Mouse (Mus musculus) adrenal gland, postnatal 36 days (tissue): Measurements from ENCODE around the gene Arsj. TPM values are rescaled to one million over a fixed set of nuclear protein-coding genes. Genes with fewer than 3 reads are reported as not detected.

Experiments used
- DNase-seq, 2 experiments: peaks; one replicate each; pipeline ENCODE4 v3.0.0; 2021; ENCODE audit warnings: mixed read lengths in 1 of 2
- long read RNA-seq, 2 experiments: library from polyadenylated mRNA; stranded (forward); transcript quantifications; one replicate each; pipeline ENCODE4 v2.0.0; 2021; ENCODE audit warnings: borderline sequencing depth in 2 of 2
- total RNA-seq, 2 experiments: library from RNA; stranded (reverse); gene quantifications; 2 replicates each; pipeline ENCODE4 v1.2.3; 2021

Arsj gene
- total RNA-seq = under 1 TPM; 0.10 to 0.33 TPM
- long read RNA-seq, experiment 1 = 0 reads
- long read RNA-seq, experiment 2 = 0 reads

- DNase-seq = peak; percentile 63
Measured at GRCm38 (mm10) chr3:126363568-126364505, at the start of gene Arsj. Gene Arsj, plus strand, starts transcription at chr3:126363684.

DNA sequence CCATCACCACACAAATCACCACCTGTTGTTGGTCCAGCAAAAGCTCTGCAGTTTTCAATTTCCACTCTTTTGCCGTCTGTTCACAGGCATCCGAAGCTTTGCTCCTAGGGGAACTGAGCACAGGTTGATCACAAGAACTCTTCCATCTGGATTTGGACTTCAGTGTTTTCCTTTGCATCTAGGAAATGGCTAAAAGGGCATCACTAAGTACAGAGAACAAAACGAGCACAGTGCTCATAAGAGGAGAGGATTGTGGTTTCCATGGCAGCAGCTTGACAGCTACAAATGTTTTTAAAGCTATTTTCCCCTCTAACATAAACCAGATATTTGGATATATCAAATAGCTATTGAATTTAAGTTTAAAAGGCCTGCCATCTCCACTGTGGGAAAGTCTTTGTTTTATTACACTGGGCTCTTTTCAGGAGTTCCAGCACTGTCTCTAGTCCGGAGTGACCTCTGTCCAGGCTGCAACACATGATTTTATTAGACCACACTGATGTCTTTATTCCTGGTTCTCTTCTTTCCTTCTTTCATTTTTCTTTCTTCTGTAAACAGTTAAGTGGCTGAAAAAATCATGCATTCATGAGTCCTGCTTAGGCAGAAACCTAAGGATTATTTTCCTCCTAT, 38.5 kb upstream of the Arsj start:
- no peak for DNase-seq

- peak in 1 of 2 experiments; percentile 7 for DNase-seq
Measured at GRCm38 (mm10) chr3:126325891-126326627, 37.4 kb upstream of the Arsj start.

GRCm38 (mm10) chr3:126326628-126327325, 36.7 kb upstream of the Arsj start:
- DNase-seq = no peak

- DNase-seq = no peak
Measured at GRCm38 (mm10) chr3:126335329-126335728, 28.2 kb upstream of the Arsj start.

DNA sequence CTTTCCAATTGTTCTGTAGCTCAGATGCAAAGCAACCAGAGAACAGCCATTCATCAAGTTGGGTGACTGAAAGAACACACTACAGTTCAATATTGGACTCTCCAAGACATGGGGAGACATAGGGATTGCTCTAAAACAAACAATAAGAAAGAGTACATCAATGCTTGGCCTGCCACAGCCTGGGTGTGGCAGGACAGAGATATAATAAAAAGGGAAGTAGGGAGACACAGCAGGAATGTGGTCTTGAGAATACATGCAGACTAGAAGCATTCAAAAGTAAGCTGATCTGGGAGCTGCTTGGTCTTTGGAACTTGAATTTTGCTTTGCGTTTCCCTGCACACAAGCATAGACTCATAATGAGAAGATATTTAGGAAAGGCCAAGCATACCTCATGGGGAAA, 18.7 kb upstream of the Arsj start:
- no peak for DNase-seq

GRCm38 (mm10) chr3:126359760-126360159, 3.7 kb upstream of the Arsj start:
- no peak for DNase-seq

GRCm38 (mm10) chr3:126362392-126362791, 1.1 kb upstream of the Arsj start:
- no peak for DNase-seq

DNA sequence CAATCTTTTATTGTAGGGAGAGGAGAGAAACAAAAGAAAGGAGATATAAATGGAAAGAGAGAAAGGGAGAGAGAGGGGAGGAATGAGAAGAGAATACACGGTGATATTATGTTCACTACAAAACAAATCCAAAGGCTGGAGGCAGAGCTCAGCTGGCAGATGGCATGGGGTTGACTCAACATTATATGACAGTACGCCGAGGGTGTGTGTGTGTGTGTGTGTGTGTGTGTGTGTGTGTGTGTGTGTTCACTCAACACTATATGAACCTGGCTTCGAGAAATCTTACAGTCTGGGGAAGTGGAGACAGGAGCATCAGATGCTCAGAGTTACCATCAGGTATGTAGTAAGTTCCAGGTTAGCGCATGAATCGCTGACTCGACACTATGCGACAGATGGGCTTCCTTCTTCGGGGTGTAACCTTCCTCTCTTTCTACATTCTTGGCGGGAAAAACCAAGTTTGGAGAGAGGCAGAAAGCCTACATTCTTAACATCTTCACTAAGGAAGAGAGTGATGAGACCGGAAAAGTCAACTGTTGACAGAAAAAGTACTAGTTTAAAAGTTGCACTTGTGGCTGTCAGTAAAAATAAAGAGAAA, 456 bp upstream of the Arsj start:
- DNase-seq = no peak

DNA sequence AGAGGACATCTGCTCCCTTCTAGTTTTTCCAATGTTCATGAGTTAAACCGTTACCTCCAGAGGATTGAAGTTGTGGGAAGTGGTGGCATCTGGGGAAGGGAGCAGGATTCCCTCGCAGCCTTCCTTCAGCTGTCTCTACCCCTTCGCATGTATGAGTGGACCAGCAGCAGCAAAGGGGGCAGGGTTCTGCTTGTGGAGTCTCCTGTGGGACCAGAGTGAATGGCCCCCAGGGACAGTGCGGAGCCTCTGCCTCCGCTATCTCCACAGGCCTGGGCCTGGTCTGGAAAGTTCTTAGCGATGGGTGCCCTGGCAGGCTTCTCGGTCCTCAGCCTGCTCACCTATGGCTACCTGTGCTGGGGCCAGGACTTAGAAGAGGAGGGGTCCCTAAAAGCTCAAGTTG, 1.1 kb downstream of the Arsj start:
- DNase-seq = no peak

- no peak for DNase-seq
Measured at GRCm38 (mm10) chr3:126370571-126370970, 7.1 kb downstream of the Arsj start.

- no peak for DNase-seq
Measured at GRCm38 (mm10) chr3:126372815-126373545, 9.5 kb downstream of the Arsj start.

DNA sequence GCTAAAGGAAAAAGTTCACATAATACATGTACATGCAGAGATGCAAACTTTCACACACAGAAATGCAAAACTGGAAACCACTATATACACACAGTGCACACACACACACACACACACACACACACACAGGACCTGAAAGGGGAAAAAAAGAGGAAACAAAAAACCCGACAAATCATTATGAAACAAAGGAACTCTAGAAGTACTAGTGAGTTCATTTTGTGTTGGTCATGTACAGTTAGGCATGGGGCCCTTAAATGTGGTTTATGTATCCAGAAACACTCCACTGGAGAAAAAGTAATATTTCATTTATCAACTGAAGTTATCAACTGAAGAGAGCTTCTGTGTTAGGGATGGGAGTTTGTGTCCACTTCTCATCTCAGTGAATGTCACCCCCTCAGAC, 10.2 kb downstream of the Arsj start:
- DNase-seq = no peak

- DNase-seq = no peak
Measured at GRCm38 (mm10) chr3:126379252-126379651, 15.8 kb downstream of the Arsj start.

GRCm38 (mm10) chr3:126379702-126380101, 16.2 kb downstream of the Arsj start:
- no peak for DNase-seq

DNA sequence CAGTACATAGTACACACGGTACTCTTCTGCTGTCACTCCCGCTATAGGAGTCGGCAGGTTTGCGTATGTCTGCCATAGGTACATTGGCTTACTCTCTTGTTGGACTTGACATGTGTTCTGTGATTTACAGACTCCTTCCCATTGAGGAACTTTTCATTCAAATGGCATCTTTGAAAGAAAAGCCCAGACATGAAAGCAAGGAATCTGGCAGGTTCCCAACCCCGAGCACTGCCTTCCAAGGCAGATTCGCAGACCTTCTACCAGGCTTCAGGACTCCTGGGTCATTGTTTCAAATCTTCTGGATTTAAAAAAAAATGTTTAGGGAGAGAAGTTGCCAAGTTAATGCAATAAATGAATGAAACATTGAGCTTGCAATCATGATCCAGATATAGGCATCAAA, 19.8 kb downstream of the Arsj start:
- DNase-seq = peak in 1 of 2 experiments; percentile 20

DNA sequence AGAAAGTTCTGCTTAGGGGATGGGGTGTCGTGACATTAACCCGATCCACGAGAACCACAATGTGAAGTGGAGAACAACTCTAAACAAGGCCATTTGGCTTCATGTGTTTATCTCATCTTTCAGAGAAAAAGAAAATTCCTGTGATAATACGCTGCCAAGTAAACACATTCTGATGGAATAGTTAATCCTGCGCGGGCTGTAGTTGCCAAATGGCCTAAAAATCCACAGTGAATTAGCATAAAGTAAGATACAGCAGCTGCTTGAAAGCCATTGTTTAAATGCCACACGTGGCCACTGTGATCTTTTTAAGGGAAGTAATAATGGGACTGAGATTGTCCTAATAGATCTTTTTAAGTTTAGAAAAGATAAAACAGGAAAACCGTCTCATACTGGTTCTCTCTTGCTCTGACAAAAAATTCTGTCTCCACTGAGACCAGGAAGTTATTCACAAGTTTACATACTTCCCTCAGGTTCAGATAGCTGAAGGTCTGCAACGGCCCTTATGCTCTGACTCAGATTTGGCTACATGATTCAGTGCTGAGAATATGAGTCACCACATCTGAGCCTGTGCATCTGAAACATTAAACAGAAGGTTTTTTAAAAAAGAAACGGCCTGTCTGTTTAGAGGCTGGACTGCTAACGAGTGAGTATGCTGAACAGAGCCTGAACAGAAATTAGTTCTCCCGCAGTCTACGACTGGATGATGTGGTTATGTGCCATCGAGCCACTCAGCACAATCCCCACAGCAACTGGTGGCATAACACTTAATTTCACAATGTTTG, 21.4 kb downstream of the Arsj start:
- peak; percentile 21 to 22 for DNase-seq

DNA sequence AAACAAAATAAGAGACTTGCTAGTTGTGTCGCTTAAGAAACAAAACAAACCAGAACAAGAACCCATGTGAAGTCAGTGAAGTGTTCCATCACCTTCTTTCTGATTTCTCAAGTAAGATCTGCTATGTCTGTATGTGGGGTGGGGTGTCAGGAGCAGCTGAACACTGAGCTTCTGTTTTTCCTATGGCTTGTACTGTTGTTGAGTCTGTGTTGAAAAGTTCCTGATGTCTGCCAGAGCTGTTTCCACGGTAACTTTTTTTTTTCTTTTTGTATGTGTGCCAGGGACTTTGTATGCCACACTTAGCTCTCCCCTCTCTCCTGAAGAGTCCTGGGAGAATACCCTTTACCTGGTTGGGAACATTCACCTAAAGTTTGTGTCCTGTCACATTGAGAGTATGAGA, 34.0 kb downstream of the Arsj start:
- DNase-seq = no peak

DNA sequence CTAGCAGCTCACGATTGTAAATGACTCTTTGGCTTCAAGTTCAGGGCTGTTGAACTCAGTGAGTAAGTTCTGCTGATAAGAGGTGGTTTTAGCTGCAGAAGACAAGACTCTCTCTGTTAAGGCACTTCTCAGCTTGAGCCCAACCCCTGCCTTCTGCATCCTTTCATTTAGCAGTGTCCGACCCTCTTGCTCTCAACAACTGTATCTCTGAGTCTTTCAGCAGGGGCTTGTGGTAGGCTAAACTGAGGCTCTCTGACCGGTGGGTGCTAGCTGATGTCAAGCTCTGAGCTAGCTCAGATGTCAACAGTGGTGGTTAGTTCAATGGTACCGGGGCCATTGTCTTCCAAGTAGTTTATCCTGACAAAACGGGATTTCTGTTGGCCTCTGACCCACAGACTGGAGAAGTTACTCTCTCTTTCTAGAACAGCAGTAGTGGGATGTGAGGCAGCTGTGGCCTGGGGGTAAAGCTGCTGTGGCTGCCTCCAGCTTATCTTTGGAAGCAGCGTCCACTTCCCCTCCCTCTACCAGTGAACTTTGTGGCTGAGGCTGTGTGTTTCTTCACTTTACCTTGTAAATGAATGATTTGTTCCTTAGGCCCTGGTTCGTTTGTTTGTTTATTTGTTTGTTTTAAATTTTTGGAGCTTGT, 34.6 kb downstream of the Arsj start:
- DNase-seq = no peak

- DNase-seq = no peak
Measured at GRCm38 (mm10) chr3:126400726-126401125, 37.2 kb downstream of the Arsj start.
